In genomic region chr17:9841103-9841502, GRCm38 (mm10) we compare ENCODE assay signal across 20 mouse cellular contexts.
A peak's percentile ranks its signal among the peaks of the same experiment; 100 is the strongest.
DNase-seq lines count a peak whose midpoint lies in the region; ATAC-seq lines count a peak whose summit lies in the region.
"Had no signal": no experiment of that assay in that cellular context is flagged by ENCODE, and none has a peak within 500 bp of the region (broad histone marks: within the 10 kb centered on the region; RNA-seq: fewer than 3 reads in every experiment).

No protein-coding gene starts in this region.

- H3K9ac ChIP-seq in kidney, embryonic 16.5 days (replicated peaks; ENCODE audit: low read length), result no peak overlapping the region
- H3K9ac ChIP-seq: forebrain, embryonic 13.5 days; forebrain, postnatal 0 days; heart, embryonic 13.5 days; hindbrain, embryonic 12.5 days had no signal

- no peaks in the 10 kb centered on the region for H3K4me1 ChIP-seq in kidney, embryonic 16.5 days (ENCODE audit: insufficient read depth, low read length)
- H3K4me1 ChIP-seq: embryonic facial prominence, embryonic 10.5 days; hindbrain, embryonic 12.5 days had no signal

- no peaks in the 10 kb centered on the region for H3K9me3 ChIP-seq in kidney, embryonic 16.5 days (ENCODE audit: low read length)
- H3K9me3 ChIP-seq: forebrain, embryonic 13.5 days; heart, embryonic 13.5 days; hindbrain, embryonic 12.5 days had no signal

- no peak overlapping the region for H3K4me3 ChIP-seq in kidney, embryonic 16.5 days (ENCODE audit: low read length)
- H3K4me3 ChIP-seq: embryonic facial prominence, embryonic 10.5 days; forebrain, embryonic 13.5 days; heart, embryonic 13.5 days; hindbrain, embryonic 12.5 days had no signal

- 84% methylated on average over 2 of the region's 2 CpGs for WGBS in kidney, embryonic 16.5 days

- ATAC-seq in kidney, embryonic 16.5 days (ENCODE audit: low FRiP score, low TSS enrichment), result no peak
- ATAC-seq: activated CD4-positive, CD25-positive, alpha-beta regulatory T cell, adult 4 months; forebrain, embryonic 13.5 days; forebrain, postnatal 0 days; Patski had no signal

- no peak overlapping the region for H3K4me2 ChIP-seq in kidney, embryonic 16.5 days (replicated peaks; ENCODE audit: low read depth, low read length)
- H3K4me2 ChIP-seq: forebrain, embryonic 13.5 days; heart, embryonic 13.5 days; hindbrain, embryonic 12.5 days had no signal

- H3K27me3 ChIP-seq in kidney, embryonic 16.5 days (ENCODE audit: insufficient read depth, low read length), result no peaks in the 10 kb centered on the region
- H3K27me3 ChIP-seq: CH12.LX; forebrain, embryonic 13.5 days; heart, embryonic 13.5 days; hindbrain, embryonic 12.5 days; Patski had no signal

- H3K36me3 ChIP-seq in kidney, embryonic 16.5 days (ENCODE audit: insufficient read depth, low read length), result no peaks in the 10 kb centered on the region
- H3K36me3 ChIP-seq: embryonic facial prominence, embryonic 10.5 days; heart, embryonic 13.5 days; hindbrain, embryonic 12.5 days had no signal

- peak; percentile 11 for DNase-seq in kidney, postnatal 14 days
- DNase-seq in right cerebral cortex, adult 2 months (ENCODE audit: low spot score in 2 of 2), result peak; percentile 18 to 46
- DNase-seq in right cerebral cortex, adult 18-20 months, result no peak
- DNase-seq in layer of hippocampus, adult 8-10 months (ENCODE audit: low spot score in 2 of 2), result peak; percentile 34 to 62
- no peak for DNase-seq in urinary bladder, postnatal 14 days (ENCODE audit: low spot score)
- no peak for DNase-seq in urinary bladder, postnatal 25 days (ENCODE audit: low spot score)
- DNase-seq: adrenal gland, postnatal 14 days; cerebellum, adult 2 months; cerebellum, postnatal 10 days; forebrain, postnatal 0 days; gastrocnemius, postnatal 14 days; heart, postnatal 36 days had no signal

- no peak overlapping the region for H3K27ac ChIP-seq in kidney, embryonic 16.5 days (ENCODE audit: low read length)
- H3K27ac ChIP-seq: embryonic facial prominence, embryonic 10.5 days; forebrain, embryonic 13.5 days; heart, embryonic 13.5 days; hindbrain, embryonic 12.5 days had no signal

Comparison
In these comparisons a context has a peak if more than half of its experiments do, and no peak if none do; other contexts are left out.
1. DNase-seq: peak in kidney, postnatal 14 days (single experiment), right cerebral cortex, adult 2 months (2 of 2) and layer of hippocampus, adult 8-10 months (2 of 2); none in right cerebral cortex, adult 18-20 months (single experiment), urinary bladder, postnatal 14 days (single experiment) and urinary bladder, postnatal 25 days (single experiment).